In the genomic region with DNA sequence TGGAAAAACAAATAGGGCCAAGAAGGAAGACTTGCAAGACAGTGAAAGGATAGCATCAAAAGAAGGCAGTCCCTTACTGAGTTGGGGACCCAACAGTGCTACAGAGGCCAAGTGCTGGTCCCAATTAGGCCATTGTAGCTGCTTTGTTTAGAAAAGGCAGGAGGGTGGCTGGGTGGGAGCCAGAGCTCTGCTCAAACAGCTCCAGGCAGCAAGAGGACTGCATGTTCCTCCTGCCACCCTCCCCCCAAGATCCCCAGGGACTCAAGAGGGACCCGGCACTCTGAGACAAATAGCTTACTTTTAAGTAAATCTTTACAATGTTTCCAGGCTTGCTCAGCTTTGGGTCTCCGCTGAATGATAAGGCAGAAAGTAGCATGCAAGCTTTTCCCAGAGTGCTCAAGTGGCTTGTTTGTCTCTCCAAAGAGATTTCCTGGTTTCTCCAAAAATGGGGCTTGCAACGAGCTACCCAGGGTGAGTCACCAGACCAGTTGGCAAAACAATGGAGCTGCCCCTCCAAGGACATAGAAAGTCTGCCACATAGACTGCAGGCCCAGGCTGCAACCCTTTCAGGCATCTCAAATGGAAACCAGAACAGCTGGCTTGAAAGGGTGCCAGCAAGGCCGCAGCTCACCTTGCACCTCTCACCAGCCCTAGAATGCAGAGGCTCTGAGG, we compare ENCODE assay signal across 9 mouse cellular contexts. TPM values are rescaled to one million over a fixed set of nuclear protein-coding genes. Genes with fewer than 3 reads are reported as not detected.
DNase-seq lines count a peak whose midpoint lies in the region; ATAC-seq lines count a peak whose summit lies in the region.
"Had no signal": no experiment of that assay in that cellular context is flagged by ENCODE, and none has a peak within 500 bp of the region (broad histone marks: within the 10 kb centered on the region; RNA-seq: fewer than 3 reads in every experiment).

No protein-coding gene starts in this region.

- no peak overlapping the region for H3K9ac ChIP-seq in heart, embryonic 11.5 days (ENCODE audit: low read depth, low read length)
- no peak overlapping the region for H3K9ac ChIP-seq in midbrain, embryonic 16.5 days (ENCODE audit: low read depth, low read length)
- H3K9ac ChIP-seq: liver, embryonic 13.5 days had no signal

- H3K4me1 ChIP-seq in heart, embryonic 11.5 days (ENCODE audit: control insufficient read depth, insufficient read depth, low read length) = no peaks in the 10 kb centered on the region
- H3K4me1 ChIP-seq in midbrain, embryonic 16.5 days (ENCODE audit: control insufficient read depth, insufficient read depth, low read length) = no peaks in the 10 kb centered on the region
- H3K4me1 ChIP-seq: liver, embryonic 13.5 days had no signal

- 42% methylated on average over 4 of the region's 4 CpGs for WGBS in heart, embryonic 11.5 days (ENCODE audit: insufficient replicate concordance)
- WGBS in midbrain, embryonic 16.5 days = 63% methylated on average over 4 of the region's 4 CpGs

- H3K4me2 ChIP-seq in heart, embryonic 11.5 days = no peak overlapping the region
- no peak overlapping the region for H3K4me2 ChIP-seq in midbrain, embryonic 16.5 days (ENCODE audit: low read length)
- H3K4me2 ChIP-seq: liver, embryonic 13.5 days had no signal

- peak; percentile 56 for DNase-seq in layer of hippocampus, adult 11-12 months (ENCODE audit: low spot score)
- DNase-seq in layer of hippocampus, adult 9-10 months (ENCODE audit: low spot score) = no peak
- DNase-seq in adrenal gland, postnatal 14 days = peak; percentile 74
- peak; percentile 71 for DNase-seq in lung, postnatal 36 days
- no peak for DNase-seq in embryo, embryonic 9.5 days (ENCODE audit: extremely low spot score)
- DNase-seq in gastrocnemius, postnatal 10 days = no peak
- DNase-seq: liver, embryonic 13.5 days had no signal

- H3K27ac ChIP-seq in heart, embryonic 11.5 days (ENCODE audit: low read depth, low read length) = 0 out of 2 replicates have a peak overlapping the region, but pooled peaks have one; percentile 25
- H3K27ac ChIP-seq in midbrain, embryonic 16.5 days (ENCODE audit: low read length) = no peak overlapping the region
- H3K27ac ChIP-seq: liver, embryonic 13.5 days had no signal

- H3K4me3 ChIP-seq in heart, embryonic 11.5 days (ENCODE audit: low read depth, low read length) = no peak overlapping the region
- H3K4me3 ChIP-seq in midbrain, embryonic 16.5 days (ENCODE audit: low read depth, low read length) = no peak overlapping the region
- H3K4me3 ChIP-seq: liver, embryonic 13.5 days had no signal

- no peak for ATAC-seq in heart, embryonic 11.5 days (replicated peaks; ENCODE audit: insufficient number of reproducible peaks, low FRiP score, low TSS enrichment)
- no peak for ATAC-seq in midbrain, embryonic 16.5 days

- H3K27me3 ChIP-seq in heart, embryonic 11.5 days (ENCODE audit: control insufficient read depth, insufficient read depth, low read length) = no peaks in the 10 kb centered on the region
- no peaks in the 10 kb centered on the region for H3K27me3 ChIP-seq in midbrain, embryonic 16.5 days (ENCODE audit: control insufficient read depth, insufficient read depth, low read depth, low read length)
- H3K27me3 ChIP-seq: liver, embryonic 13.5 days had no signal

- H3K36me3 ChIP-seq in heart, embryonic 11.5 days (ENCODE audit: control insufficient read depth, insufficient read depth, low read length) = no peaks in the 10 kb centered on the region
- no peaks in the 10 kb centered on the region for H3K36me3 ChIP-seq in midbrain, embryonic 16.5 days (ENCODE audit: control insufficient read depth, insufficient read depth, low read length)
- H3K36me3 ChIP-seq: liver, embryonic 13.5 days had no signal

- no peaks in the 10 kb centered on the region for H3K9me3 ChIP-seq in heart, embryonic 11.5 days (replicated peaks; ENCODE audit: control insufficient read depth, low read length)
- no peaks in the 10 kb centered on the region for H3K9me3 ChIP-seq in midbrain, embryonic 16.5 days (replicated peaks; ENCODE audit: control insufficient read depth, low read length, poor library complexity, severe bottlenecking)
- H3K9me3 ChIP-seq: liver, embryonic 13.5 days had no signal

RNA-seq across cellular contexts. Expression of a gene that starts 23.0 kb away (rescaled TPM):
- 1.7 and 3.7 TPM in 2 replicates for total RNA-seq in adrenal gland, postnatal 14 days (2021)
- 1.5 and 2.0 TPM in 2 replicates for polyA plus RNA-seq in heart, embryonic 11.5 days (2014; fragmentation: Nextera tagmentation; extraction: Ambion mirVana)
- 0.40 and 0.41 TPM in 2 replicates for polyA plus RNA-seq in midbrain, embryonic 16.5 days (2015; fragmentation: Nextera tagmentation; extraction: Ambion mirVana)
- 1 to 10 TPM; 2.5 to 3.7 TPM for total RNA-seq in gastrocnemius, postnatal 10 days (2021)

RNA-seq across cellular contexts. Expression of a gene that starts 27.4 kb away (rescaled TPM):
- 8.7 and 10.6 TPM in 2 replicates for total RNA-seq in adrenal gland, postnatal 14 days (2021)
- 25.6 and 27.0 TPM in 2 replicates for polyA plus RNA-seq in heart, embryonic 11.5 days (2014; fragmentation: Nextera tagmentation; extraction: Ambion mirVana)
- polyA plus RNA-seq in midbrain, embryonic 16.5 days (2015; fragmentation: Nextera tagmentation; extraction: Ambion mirVana) = 109 and 119 TPM in 2 replicates
- total RNA-seq in gastrocnemius, postnatal 10 days (2021) = 100 to 1,000 TPM; 261 to 295 TPM

RNA-seq across cellular contexts. Expression of a gene that starts 34.1 kb away (rescaled TPM):
- 256 and 274 TPM in 2 replicates for total RNA-seq in adrenal gland, postnatal 14 days (2021)
- polyA plus RNA-seq in heart, embryonic 11.5 days (2014; fragmentation: Nextera tagmentation; extraction: Ambion mirVana) = 333 and 344 TPM in 2 replicates
- polyA plus RNA-seq in midbrain, embryonic 16.5 days (2015; fragmentation: Nextera tagmentation; extraction: Ambion mirVana) = 149 and 155 TPM in 2 replicates
- 100 to 1,000 TPM; 201 to 217 TPM for total RNA-seq in gastrocnemius, postnatal 10 days (2021)

Comparison
In these comparisons a context has a peak if more than half of its experiments do, and no peak if none do; other contexts are left out.
1. DNase-seq: peak in layer of hippocampus, adult 11-12 months (single experiment), adrenal gland, postnatal 14 days (single experiment) and lung, postnatal 36 days (single experiment); none in layer of hippocampus, adult 9-10 months (single experiment), embryo, embryonic 9.5 days (single experiment) and gastrocnemius, postnatal 10 days (single experiment).
2. RNA of a gene that starts 27.4 kb away (total RNA-seq): 261 to 295 TPM in gastrocnemius, postnatal 10 days; 8.7 to 10.6 TPM in adrenal gland, postnatal 14 days; every median in the first group is over 10 times any median in the second.